ENCODE assay signal across 8 mouse cellular contexts in the genomic region with DNA sequence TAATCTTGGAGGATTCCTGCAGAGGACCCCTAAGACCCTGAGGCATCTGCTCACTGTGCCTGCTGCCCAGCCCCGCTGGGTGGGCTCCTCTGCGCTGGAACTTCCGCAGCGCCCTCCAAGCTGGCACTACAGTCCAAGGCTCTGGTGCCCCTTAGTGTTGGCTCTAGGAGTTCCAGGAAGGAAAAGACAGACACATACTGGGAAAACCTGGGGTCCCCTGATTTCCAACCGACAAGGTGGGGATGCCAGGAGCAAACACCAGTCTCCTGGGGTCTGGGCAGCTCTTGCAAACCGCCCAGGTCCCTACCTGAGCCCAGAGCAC. TPM values are rescaled to one million over a fixed set of nuclear protein-coding genes. Genes with fewer than 3 reads are reported as not detected.
A peak's percentile ranks its signal among the peaks of the same experiment; 100 is the strongest.
DNase-seq lines count a peak whose midpoint lies in the region; ATAC-seq and TF ChIP-seq lines count a peak whose summit lies in the region.
"Had no signal": no experiment of that assay in that cellular context is flagged by ENCODE, and none has a peak within 500 bp of the region (broad histone marks: within the 10 kb centered on the region; RNA-seq: fewer than 3 reads in every experiment).

No protein-coding gene starts in this region.

- no peaks in the 10 kb centered on the region for H3K4me1 ChIP-seq in neural tube, embryonic 14.5 days (ENCODE audit: control insufficient read depth, insufficient read depth, low read length)
- no peaks in the 10 kb centered on the region for H3K4me1 ChIP-seq in kidney, adult 2 months (ENCODE audit: control insufficient read depth, insufficient read depth, low read length)
- H3K4me1 ChIP-seq: liver, embryonic 15.5 days had no signal

- peak; percentile 47 for ATAC-seq in frontal cortex, adult (ENCODE audit: low TSS enrichment)
- peak; percentile 83 for ATAC-seq in neural tube, embryonic 14.5 days (ENCODE audit: low read depth)

- peak overlapping the region; percentile 77 for H3K9ac ChIP-seq in neural tube, embryonic 14.5 days (replicated peaks; ENCODE audit: low read depth, low read length)
- H3K9ac ChIP-seq: liver, embryonic 15.5 days had no signal

- H3K4me3 ChIP-seq in neural tube, embryonic 14.5 days (ENCODE audit: low read depth, low read length) = peak overlapping the region; percentile 61
- H3K4me3 ChIP-seq in kidney, adult 2 months (ENCODE audit: insufficient read depth, low read depth, low read length) = no peak overlapping the region

- H3K27ac ChIP-seq in neural tube, embryonic 14.5 days (ENCODE audit: low read depth, low read length) = peak overlapping the region; percentile 89
- no peak overlapping the region for H3K27ac ChIP-seq in kidney, adult 2 months (ENCODE audit: insufficient read depth, low read depth, low read length)
- H3K27ac ChIP-seq: liver, embryonic 15.5 days had no signal

- DNase-seq in brain, embryonic 14.5 days (ENCODE audit: low read depth) = peak; percentile 87
- DNase-seq in cerebellum, adult 11-12 months = peak; percentile 53
- DNase-seq in left cerebral cortex, adult 18-20 months (ENCODE audit: low spot score in 2 of 2) = peak; percentile 12 to 29
- DNase-seq in MN1 (ENCODE audit: low spot score) = no peak
- no peak for DNase-seq in kidney, adult 2 months

- no peaks in the 10 kb centered on the region for H3K9me3 ChIP-seq in neural tube, embryonic 14.5 days (ENCODE audit: control insufficient read depth, low read length)
- H3K9me3 ChIP-seq: liver, embryonic 15.5 days had no signal

- peak; percentile 28; the same call in 1 of the 2 replicates for TF ChIP-seq POLR2A in brain, embryonic 14.5 days (IDR thresholded peaks at IDR 0.05; ENCODE audit: borderline replicate concordance, extremely low read depth, insufficient read depth, insufficient read length, poor library complexity, severe bottlenecking)
- TF ChIP-seq POLR2A in kidney, adult 2 months (IDR thresholded peaks at IDR 0.05; ENCODE audit: low read depth, low read length) = no peak

- H3K36me3 ChIP-seq in neural tube, embryonic 14.5 days (ENCODE audit: control insufficient read depth, insufficient read depth, low read length) = no peaks in the 10 kb centered on the region
- H3K36me3 ChIP-seq in kidney, adult 2 months (ENCODE audit: control insufficient read depth, insufficient read depth, low read length) = no peaks in the 10 kb centered on the region
- H3K36me3 ChIP-seq: liver, embryonic 15.5 days had no signal

- WGBS in neural tube, embryonic 14.5 days = 2% methylated on average over 6 of the region's 6 CpGs
- 12% methylated on average over 6 of the region's 6 CpGs for WGBS in kidney, adult 2 months

- H3K27me3 ChIP-seq in neural tube, embryonic 14.5 days (ENCODE audit: control insufficient read depth, insufficient read depth, low read length) = no peaks in the 10 kb centered on the region
- peaks cover 2% of the 10 kb centered on the region; the same call in 1 of the 2 replicates for H3K27me3 ChIP-seq in kidney, adult 2 months (replicated peaks; ENCODE audit: control insufficient read depth, insufficient read depth, low read length)

- TF ChIP-seq CTCF in brain, embryonic 14.5 days (IDR thresholded peaks at IDR 0.05; ENCODE audit: borderline replicate concordance, extremely low read depth, insufficient read depth, insufficient read length) = peak; percentile 71; the same call in 1 of the 2 replicates
- TF ChIP-seq CTCF in kidney, adult 2 months (conservative IDR thresholded peaks at IDR 0.05; ENCODE audit: insufficient read depth, insufficient read length, low read depth, low read length) = no peak

- peak overlapping the region; percentile 89 for H3K4me2 ChIP-seq in neural tube, embryonic 14.5 days (ENCODE audit: low read depth, low read length)

RNA-seq across cellular contexts. Expression of gene Fam155a, which starts 1.5 kb away (rescaled TPM):
- 31.4 and 46.6 TPM in 2 replicates for polyA plus RNA-seq in brain, embryonic 14.5 days (2012; rRNA removed)
- total RNA-seq in left cerebral cortex, adult 18-20 months (2021) = 100 to 1,000 TPM; 101 to 105 TPM
- 30.5 and 33.4 TPM in 2 replicates for polyA plus RNA-seq in neural tube, embryonic 14.5 days (2014; fragmentation: Nextera tagmentation; extraction: Ambion mirVana)
- 0.07 and 0.08 TPM in 2 replicates for polyA plus RNA-seq in kidney, adult 2 months (2012; rRNA removed)

Comparison
In these comparisons a context has a peak if more than half of its experiments do, and no peak if none do; other contexts are left out.
1. DNase-seq: peak in brain, embryonic 14.5 days (single experiment), cerebellum, adult 11-12 months (single experiment) and left cerebral cortex, adult 18-20 months (2 of 2); none in MN1 (single experiment) and kidney, adult 2 months (single experiment).
2. RNA of gene Fam155a, which starts 1.5 kb away (polyA plus RNA-seq): 31.4 to 46.6 TPM in brain, embryonic 14.5 days and 30.5 to 33.4 TPM in neural tube, embryonic 14.5 days; 0.07 to 0.08 TPM in kidney, adult 2 months; every median in the first group is over 10 times any median in the second.